Mouse (Mus musculus): Measurements from ENCODE around the gene Ccl26. TPM values are rescaled to one million over a fixed set of nuclear protein-coding genes. Genes with fewer than 3 reads are reported as not detected.

Ccl26 gene
- polyA plus RNA-seq (2012; rRNA removed), result not detected in 2 replicates

GRCm38 (mm10) chr5:135563469-135563868 is at the start of gene Ccl26:
Gene Ccl26 (minus strand): TSS chr5:135563569.

GRCm38 (mm10) chr5:135573006-135573405 is 9.6 kb upstream of the Ccl26 start, which contains the start of gene Ccl24:
Gene Ccl24 (minus strand): TSS chr5:135573049.

GRCm38 (mm10) chr5:135544865-135545797 is 18.2 kb downstream of the Ccl26 start, which contains the start of gene Hip1:
Gene Hip1 (minus strand): TSS chr5:135545120.

Other genes starting within 250 kb of the Ccl26 start
- gene Fkbp6, start 213.5 kb downstream of the Ccl26 start, polyA plus RNA-seq (2012; rRNA removed), result 0.05 TPM in 1 of 2 replicates, not detected in the other
- gene Trim50, start 210.3 kb downstream of the Ccl26 start, polyA plus RNA-seq (2012; rRNA removed), result not detected in 2 replicates
- gene Nsun5, start 193.6 kb downstream of the Ccl26 start, polyA plus RNA-seq (2012; rRNA removed), result 12.1 and 14.1 TPM in 2 replicates
- 5.7 and 8.6 TPM in 2 replicates for gene Pom121, start 169.0 kb downstream of the Ccl26 start, polyA plus RNA-seq (2012; rRNA removed)
- 1.9 and 2.0 TPM in 2 replicates for gene Hip1, start 18.4 kb downstream of the Ccl26 start, polyA plus RNA-seq (2012; rRNA removed)
- 10.5 and 12.0 TPM in 2 replicates for gene Ccl24, start 9.5 kb upstream of the Ccl26 start, polyA plus RNA-seq (2012; rRNA removed)
- 3.4 and 4.0 TPM in 2 replicates for gene Rhbdd2, start 69.0 kb upstream of the Ccl26 start, polyA plus RNA-seq (2012; rRNA removed)
- gene Por, start 106.5 kb upstream of the Ccl26 start, polyA plus RNA-seq (2012; rRNA removed), result 18.1 and 22.7 TPM in 2 replicates
- 4.6 and 5.7 TPM in 2 replicates for gene Tmem120a, start 180.9 kb upstream of the Ccl26 start, polyA plus RNA-seq (2012; rRNA removed)
- gene Styxl1, start 214.8 kb upstream of the Ccl26 start, polyA plus RNA-seq (2012; rRNA removed), result 0.05 TPM in 1 of 2 replicates, not detected in the other
- 211 and 234 TPM in 2 replicates for gene Mdh2, start 214.9 kb upstream of the Ccl26 start, polyA plus RNA-seq (2012; rRNA removed)
- gene Srrm3, start 243.3 kb upstream of the Ccl26 start, polyA plus RNA-seq (2012; rRNA removed), result 0.01 and 0.02 TPM in 2 replicates